18 mouse cellular contexts compared by ENCODE assay signal in genomic region chr3:36810528-36810927, GRCm38 (mm10).
"Had no signal": no experiment of that assay in that cellular context is flagged by ENCODE, and none has a peak within 500 bp of the region (broad histone marks: within the 10 kb centered on the region; RNA-seq: fewer than 3 reads in every experiment).

No protein-coding gene starts in this region.

- H3K36me3 ChIP-seq: liver, embryonic 13.5 days; neural tube, embryonic 12.5 days had no signal

- H3K4me1 ChIP-seq: liver, embryonic 13.5 days; neural tube, embryonic 12.5 days had no signal

- H3K27ac ChIP-seq: left cerebral cortex, adult 2 months; liver, embryonic 13.5 days; neural tube, embryonic 12.5 days; stomach, postnatal 0 days had no signal

- H3K4me3 ChIP-seq: left cerebral cortex, adult 2 months; liver, embryonic 13.5 days; neural tube, embryonic 12.5 days had no signal

- ATAC-seq: intestine, postnatal 0 days had no signal

- DNase-seq: kidney, postnatal 25 days; layer of hippocampus, postnatal 36 days; liver, embryonic 13.5 days; lung, adult 2 months; lung, postnatal 14 days; lung, postnatal 4 days; midbrain, embryonic 14.5 days; right cerebral cortex, adult 18-20 months; right cerebral cortex, postnatal 14 days; right cerebral cortex, postnatal 4 days; thymus, adult 2 months; thymus, postnatal 14 days; thymus, postnatal 4 days had no signal

- H3K27me3 ChIP-seq: liver, embryonic 13.5 days; neural tube, embryonic 12.5 days had no signal

- H3K9me3 ChIP-seq: liver, embryonic 13.5 days; neural tube, embryonic 12.5 days had no signal

- H3K4me2 ChIP-seq: liver, embryonic 13.5 days; midbrain, embryonic 11.5 days; neural tube, embryonic 12.5 days had no signal

- H3K9ac ChIP-seq: liver, embryonic 13.5 days; neural tube, embryonic 12.5 days had no signal
